Mouse (Mus musculus) lung, postnatal 4 days (tissue): Measurements from ENCODE around the gene Entpd7.

Experiments
- DNase-seq, 2 experiments: peaks; one replicate each; pipeline ENCODE4 v3.0.0; 2021

The Entpd7 gene

DNA sequence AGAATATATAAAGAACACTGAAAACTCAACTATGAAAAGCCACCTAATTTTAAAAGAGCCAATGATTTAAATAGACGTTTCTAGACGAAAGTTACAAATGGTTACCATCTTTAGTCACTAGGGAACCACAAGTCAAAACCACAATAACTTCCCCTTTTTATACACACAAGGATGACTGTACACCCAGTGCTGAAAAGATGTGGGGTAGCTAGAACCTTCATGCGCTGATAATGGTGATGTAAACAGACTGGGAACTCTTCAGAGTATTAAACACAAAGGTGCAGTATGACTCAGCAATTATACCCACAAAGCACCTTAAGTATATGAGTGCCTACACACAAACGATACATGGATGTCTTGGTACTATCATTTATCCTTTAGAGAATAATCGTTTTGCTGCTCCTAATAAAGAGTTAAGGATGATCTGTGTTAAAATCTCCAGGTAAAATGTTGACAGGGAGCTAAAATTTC, 82.1 kb downstream of the Entpd7 start:
- no peak for DNase-seq

DNA sequence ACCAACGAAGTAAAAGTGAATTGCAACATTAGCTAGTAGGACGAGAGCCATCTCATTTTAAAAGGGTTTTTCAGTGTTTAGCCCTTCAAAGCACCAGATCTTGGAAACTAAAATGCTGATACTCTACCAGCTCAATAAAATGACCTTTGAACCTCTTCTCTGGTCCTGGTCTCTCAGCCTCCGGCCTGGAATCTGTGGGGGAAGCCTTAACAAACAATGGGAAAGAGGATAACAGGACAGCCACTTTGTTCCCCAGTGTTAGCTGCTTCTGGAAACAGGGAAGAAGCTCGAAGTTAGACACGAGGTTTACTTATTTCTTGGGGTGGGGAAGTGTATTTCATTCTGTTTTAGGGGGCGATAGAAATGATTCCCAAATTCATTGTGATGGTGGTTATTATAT, 82.8 kb downstream of the Entpd7 start:
- no peak for DNase-seq

DNA sequence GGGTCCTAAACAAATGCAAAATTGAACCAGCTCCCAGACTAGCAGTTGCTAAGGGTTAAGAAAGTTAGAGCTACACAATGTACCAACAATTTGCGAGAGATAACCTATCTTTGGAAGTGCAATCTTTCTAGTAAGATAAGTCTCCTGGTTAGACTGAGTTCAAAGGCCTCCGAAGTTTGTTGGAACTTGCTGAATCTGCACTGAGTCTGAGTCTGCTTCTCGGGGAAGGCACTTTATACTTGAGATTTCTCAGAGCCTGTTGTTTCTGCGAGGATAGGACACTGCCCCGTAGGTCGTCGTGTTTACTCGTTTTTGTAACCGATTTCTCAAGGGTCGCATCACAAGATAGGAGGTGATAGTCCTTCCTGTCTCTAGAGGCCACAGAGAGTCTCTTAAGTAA, 86.0 kb downstream of the Entpd7 start:
- DNase-seq: no peak

DNA sequence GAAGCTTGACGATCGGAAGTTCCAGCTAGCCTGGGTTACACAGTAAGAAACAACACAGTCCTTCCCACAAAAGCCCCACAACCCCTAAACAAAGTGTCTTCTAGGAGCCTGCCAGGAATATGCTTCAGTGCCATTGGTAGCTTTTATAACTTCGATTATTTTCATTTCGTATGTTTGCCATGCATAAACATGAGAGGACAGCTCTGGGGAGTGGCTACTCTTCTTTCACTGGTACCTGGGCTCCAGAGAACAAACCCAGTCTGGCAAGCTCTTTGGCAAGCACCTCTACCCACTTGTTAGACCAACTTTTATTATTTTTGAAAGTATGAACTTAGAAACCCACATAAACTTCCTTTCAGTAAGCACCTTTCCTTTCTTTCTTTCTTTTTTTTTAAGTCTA, 87.1 kb downstream of the Entpd7 start:
- no peak for DNase-seq

DNA sequence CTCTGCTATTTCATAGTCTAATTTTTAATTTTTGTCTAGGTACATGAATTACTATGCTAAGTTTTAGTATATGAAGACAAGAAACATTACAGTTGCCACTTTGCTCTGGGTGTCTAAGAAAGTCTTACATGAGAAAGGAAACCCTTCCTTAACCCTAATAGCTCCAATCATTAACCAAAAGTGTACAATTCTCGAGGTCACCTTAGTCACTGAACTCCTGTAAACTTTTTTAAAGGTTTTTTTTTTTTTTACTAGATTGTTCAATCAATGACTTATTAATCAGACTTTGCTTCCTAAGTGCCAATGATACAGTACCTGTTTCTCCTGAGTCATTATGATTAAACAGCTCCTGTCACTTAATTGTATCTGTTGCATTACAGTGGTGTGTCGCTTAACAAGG, 87.8 kb downstream of the Entpd7 start:
- DNase-seq: no peak

DNA sequence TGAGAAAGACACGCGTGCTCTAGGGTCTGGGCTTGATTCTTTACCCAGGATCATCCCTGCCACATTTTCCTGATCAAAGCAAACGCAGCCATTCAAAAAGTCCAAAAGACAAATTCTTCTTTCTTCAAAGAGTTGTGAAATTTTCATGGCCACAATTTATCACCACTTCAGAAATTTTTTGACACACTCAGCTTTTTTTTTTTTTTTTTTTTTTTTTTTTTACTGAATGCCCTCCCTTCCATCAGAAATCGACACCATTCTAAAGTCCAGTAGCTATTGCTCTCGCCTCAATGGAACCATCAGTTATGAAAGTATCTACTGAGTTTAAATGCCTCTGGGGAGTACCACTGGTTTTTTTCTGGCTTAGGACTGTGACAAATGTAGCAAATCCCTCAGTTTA, 90.9 kb downstream of the Entpd7 start:
- no peak for DNase-seq

DNA sequence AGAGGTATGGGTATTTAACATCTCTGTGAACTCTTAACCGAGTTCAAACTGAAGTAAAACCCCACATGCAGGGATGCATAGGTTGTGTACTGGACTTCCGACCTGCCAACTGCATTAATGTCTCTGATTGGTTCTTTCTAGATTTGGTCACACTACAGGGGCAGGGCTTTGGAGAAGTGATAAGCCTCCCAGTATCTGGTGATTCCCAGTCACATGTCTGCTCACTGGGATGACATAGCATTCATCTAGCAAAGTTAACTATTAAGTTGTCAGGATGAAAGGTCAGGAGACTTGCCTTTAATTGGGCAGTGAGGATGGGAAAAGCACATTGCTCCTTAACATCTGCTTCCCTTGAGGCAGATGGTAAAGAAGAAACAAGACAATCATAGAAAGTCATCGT, 92.5 kb downstream of the Entpd7 start, which contains the start of gene Abcc2:
Abcc2 (plus strand) TSS at position 213 of the 400 bp plus-strand sequence.
- DNase-seq: no peak
